ENCODE assay signal across 17 mouse cellular contexts in genomic region chr15:88318048-88318447, GRCm38 (mm10).
DNase-seq lines count a peak whose midpoint lies in the region; ATAC-seq and TF ChIP-seq lines count a peak whose summit lies in the region.
"Had no signal": no experiment of that assay in that cellular context is flagged by ENCODE, and none has a peak within 500 bp of the region (broad histone marks: within the 10 kb centered on the region; RNA-seq: fewer than 3 reads in every experiment).

No protein-coding gene starts in this region.

- 0 out of 2 replicates have a peak, but pooled peaks cover 7% of the 10 kb centered on the region for H3K27me3 ChIP-seq in hindbrain, embryonic 13.5 days
- no peaks in the 10 kb centered on the region for H3K27me3 ChIP-seq in hindbrain, embryonic 11.5 days (ENCODE audit: control insufficient read depth, insufficient read depth, low read length)
- no peaks in the 10 kb centered on the region for H3K27me3 ChIP-seq in testis, adult 2 months (ENCODE audit: control insufficient read depth, insufficient read depth, low read length)
- no peaks in the 10 kb centered on the region for H3K27me3 ChIP-seq in forebrain, postnatal 0 days (ENCODE audit: insufficient read depth, low read length)
- H3K27me3 ChIP-seq: heart, embryonic 15.5 days; limb, embryonic 15.5 days had no signal

- 24% methylated on average over 8 of the region's 8 CpGs for WGBS in hindbrain, embryonic 13.5 days
- 52% methylated on average over 8 of the region's 8 CpGs for WGBS in hindbrain, embryonic 11.5 days
- 29% methylated on average over 8 of the region's 8 CpGs for WGBS in forebrain, postnatal 0 days

- no peak for TF ChIP-seq POLR2A in testis, adult 2 months (IDR thresholded peaks at IDR 0.05; ENCODE audit: control insufficient read depth, low read depth, low read length)

- no peaks in the 10 kb centered on the region for H3K36me3 ChIP-seq in hindbrain, embryonic 13.5 days
- no peaks in the 10 kb centered on the region for H3K36me3 ChIP-seq in hindbrain, embryonic 11.5 days (ENCODE audit: control insufficient read depth, insufficient read depth, low read length)
- H3K36me3 ChIP-seq in testis, adult 2 months (ENCODE audit: control insufficient read depth, insufficient read depth, low read length), result no peaks in the 10 kb centered on the region
- no peaks in the 10 kb centered on the region for H3K36me3 ChIP-seq in forebrain, postnatal 0 days (ENCODE audit: insufficient read depth)
- H3K36me3 ChIP-seq: G1E; heart, embryonic 15.5 days; limb, embryonic 15.5 days had no signal

- no peak for DNase-seq in hindbrain, embryonic 11.5 days (ENCODE audit: low spot score)
- no peak for DNase-seq in testis, postnatal 10 days (ENCODE audit: low spot score)
- peak; percentile 63 for DNase-seq in forebrain, postnatal 0 days
- DNase-seq in retina, postnatal 1 day, result peak; percentile 48
- DNase-seq in left cerebral cortex, adult 9 months (ENCODE audit: low spot score in 2 of 2), result no peak
- DNase-seq in ovary, postnatal 36 days (ENCODE audit: low spot score), result no peak
- DNase-seq: kidney, adult 11 months; lung, postnatal 36 days; thymus, postnatal 4 days had no signal

- no peak overlapping the region for H3K9ac ChIP-seq in hindbrain, embryonic 13.5 days
- H3K9ac ChIP-seq in hindbrain, embryonic 11.5 days (ENCODE audit: low read depth, low read length), result no peak overlapping the region
- H3K9ac ChIP-seq in forebrain, postnatal 0 days, result no peak overlapping the region
- H3K9ac ChIP-seq: heart, embryonic 15.5 days; limb, embryonic 15.5 days had no signal

- no peaks in the 10 kb centered on the region for H3K9me3 ChIP-seq in hindbrain, embryonic 13.5 days
- no peaks in the 10 kb centered on the region for H3K9me3 ChIP-seq in hindbrain, embryonic 11.5 days (ENCODE audit: control insufficient read depth, low read length)
- H3K9me3 ChIP-seq in forebrain, postnatal 0 days (ENCODE audit: low read length), result no peaks in the 10 kb centered on the region
- H3K9me3 ChIP-seq: heart, embryonic 15.5 days; limb, embryonic 15.5 days had no signal

- ATAC-seq in hindbrain, embryonic 13.5 days (ENCODE audit: low FRiP score), result 0 out of 2 replicates have a peak, but pooled peaks have one; percentile 21
- no peak for ATAC-seq in hindbrain, embryonic 11.5 days (ENCODE audit: low FRiP score)
- peak; percentile 53 for ATAC-seq in forebrain, postnatal 0 days
- ATAC-seq: CD4-positive, CD25-positive, alpha-beta regulatory T cell, adult 4 months had no signal

- TF ChIP-seq CTCF in testis, adult 2 months (IDR thresholded peaks at IDR 0.05; ENCODE audit: control insufficient read depth, insufficient read depth, insufficient replicate concordance, low read depth, low read length), result no peak
- no peak for TF ChIP-seq CTCF in forebrain, postnatal 0 days (IDR thresholded peaks at IDR 0.05; ENCODE audit: low read depth)

- no peak overlapping the region for H3K4me3 ChIP-seq in hindbrain, embryonic 13.5 days
- H3K4me3 ChIP-seq in hindbrain, embryonic 11.5 days (ENCODE audit: low read depth, low read length), result no peak overlapping the region
- 0 out of 2 replicates have a peak overlapping the region, but pooled peaks have one; percentile 5 for H3K4me3 ChIP-seq in testis, adult 2 months (ENCODE audit: control insufficient read depth, low read depth, low read length)
- no peak overlapping the region for H3K4me3 ChIP-seq in forebrain, postnatal 0 days (ENCODE audit: low read depth, low read length)
- H3K4me3 ChIP-seq: heart, embryonic 15.5 days; layer of hippocampus, adult 2 months; limb, embryonic 15.5 days had no signal

- peak overlapping the region; percentile 20; the same call in 1 of the 2 replicates for H3K27ac ChIP-seq in hindbrain, embryonic 13.5 days
- no peak overlapping the region for H3K27ac ChIP-seq in hindbrain, embryonic 11.5 days (ENCODE audit: low read depth, low read length)
- no peak overlapping the region for H3K27ac ChIP-seq in testis, adult 2 months (ENCODE audit: control insufficient read depth, insufficient read depth, low read depth, low read length)
- no peak overlapping the region for H3K27ac ChIP-seq in forebrain, postnatal 0 days (ENCODE audit: low read depth, low read length)
- H3K27ac ChIP-seq: heart, embryonic 15.5 days; kidney, postnatal 0 days; layer of hippocampus, adult 2 months; limb, embryonic 15.5 days had no signal

- no peak overlapping the region for H3K4me2 ChIP-seq in hindbrain, embryonic 13.5 days
- no peak overlapping the region for H3K4me2 ChIP-seq in hindbrain, embryonic 11.5 days (replicated peaks; ENCODE audit: low read depth, low read length)
- no peak overlapping the region for H3K4me2 ChIP-seq in forebrain, postnatal 0 days (ENCODE audit: low read depth)
- H3K4me2 ChIP-seq: heart, embryonic 15.5 days; limb, embryonic 15.5 days had no signal

- H3K4me1 ChIP-seq in hindbrain, embryonic 13.5 days (replicated peaks), result peaks cover 36% of the 10 kb centered on the region
- H3K4me1 ChIP-seq in hindbrain, embryonic 11.5 days (replicated peaks; ENCODE audit: control insufficient read depth, insufficient read depth, low read length), result no peaks in the 10 kb centered on the region
- H3K4me1 ChIP-seq in testis, adult 2 months (ENCODE audit: control insufficient read depth, insufficient read depth, low read length), result no peaks in the 10 kb centered on the region
- no peaks in the 10 kb centered on the region; the same call in 1 of the 2 replicates for H3K4me1 ChIP-seq in forebrain, postnatal 0 days (ENCODE audit: insufficient read depth)
- H3K4me1 ChIP-seq: heart, embryonic 15.5 days; limb, embryonic 15.5 days had no signal

Comparison
In these comparisons a context has a peak if more than half of its experiments do, and no peak if none do; other contexts are left out.
1. DNase-seq: peak in forebrain, postnatal 0 days (single experiment) and retina, postnatal 1 day (single experiment); none in hindbrain, embryonic 11.5 days (single experiment), testis, postnatal 10 days (single experiment), left cerebral cortex, adult 9 months (0 of 2) and ovary, postnatal 36 days (single experiment).